Mouse (Mus musculus) small intestine, adult 2 months (tissue): ENCODE measurements around the gene Atg4c.

Source experiments
- CTCF ChIP-seq: fragments of 200-500 bp; IDR thresholded peaks from 2 replicates; pipeline ENCODE4 v1.5.1; 2012; ENCODE audit warnings: low read depth, mild to moderate bottlenecking, control low read depth, inconsistent platforms, low read length, moderate library complexity, mixed read lengths; ENCODE audit not compliant: insufficient replicate concordance, insufficient read length; ENCODE audit errors: extremely low read depth
- POLR2A ChIP-seq: fragments of 200-500 bp; IDR thresholded peaks from 2 replicates; pipeline ENCODE4 v1.6.1; 2012; ENCODE audit warnings: low read depth, mild to moderate bottlenecking, control low read depth, inconsistent platforms, low read length, moderate library complexity

- TF ChIP-seq POLR2A (no peak), CTCF (no peak)
Measured at GRCm38 (mm10) chr4:99263663-99264062, 69.9 kb downstream of the Atg4c start.
